Mouse (Mus musculus) urinary bladder, adult 18-20 months (tissue): ENCODE results near the gene Gpr135.

ENCODE experiments used
- DNase-seq, 2 experiments: peaks; one replicate each; pipeline ENCODE4 v3.0.0; 2022; ENCODE audit warnings: low spot score in 2 of 2, mixed read lengths in 2 of 2

Gene Gpr135

GRCm38 (mm10) chr12:72070327-72071269 is at the start of gene Gpr135:
Gpr135 (minus strand) TSS chr12:72071125.
- DNase-seq, result peak; percentile 70 to 85

DNA sequence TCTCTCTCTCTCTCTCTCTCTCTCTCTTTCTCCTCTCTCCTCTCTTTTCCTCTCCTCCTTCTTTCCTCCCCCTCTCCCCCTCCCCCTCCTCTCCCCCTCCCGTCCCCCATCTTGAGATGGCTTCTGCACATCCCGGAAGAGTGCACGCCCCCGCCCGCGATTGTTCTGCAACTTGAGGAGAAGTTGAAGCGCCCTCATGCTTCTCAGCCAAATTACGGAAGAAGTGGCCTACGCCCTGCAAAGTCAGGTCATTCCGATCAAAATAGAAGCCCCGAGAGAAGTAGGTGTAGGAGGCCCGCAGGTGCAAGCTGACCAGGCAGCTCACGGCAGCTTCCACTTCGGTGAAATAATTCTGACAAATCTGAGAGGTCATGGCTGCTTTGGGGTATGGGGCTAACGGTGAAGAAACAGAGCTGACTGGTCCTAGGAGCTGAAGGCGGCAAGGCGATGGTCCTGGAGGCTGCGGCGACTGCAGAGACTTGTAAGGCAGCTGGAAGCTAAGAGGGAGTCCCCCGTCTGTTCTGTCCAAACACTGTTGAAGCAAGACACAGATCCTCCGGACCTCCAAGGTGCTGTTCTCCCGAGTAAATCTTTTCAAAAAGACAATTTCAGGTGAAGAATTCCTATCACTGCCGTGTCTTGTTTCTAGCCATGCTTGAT is 44.9 kb upstream of the Gpr135 start:
- DNase-seq, result no peak

GRCm38 (mm10) chr12:72115126-72115525 is 44.2 kb upstream of the Gpr135 start:
- no peak for DNase-seq

GRCm38 (mm10) chr12:72104525-72105281 is 33.8 kb upstream of the Gpr135 start:
- peak; percentile 30 to 34 for DNase-seq

DNA sequence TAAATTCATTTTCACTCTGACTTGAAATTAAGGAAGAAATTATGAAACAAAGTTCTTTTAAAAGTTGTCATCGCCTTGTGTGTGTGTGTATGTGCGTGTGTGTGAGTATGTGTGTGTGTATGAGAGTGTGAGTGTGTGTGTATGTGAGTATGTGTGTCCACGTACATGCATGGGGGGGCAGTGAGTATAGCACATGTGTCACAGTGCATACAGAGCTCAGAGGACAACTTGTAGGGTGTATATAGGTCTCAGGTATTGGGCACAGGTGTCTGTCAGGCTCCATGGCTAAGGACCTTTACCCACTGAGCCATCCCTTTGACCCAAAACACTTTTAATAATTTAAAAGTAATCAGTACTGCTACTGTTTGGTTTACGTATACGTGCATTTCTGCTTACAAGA is 33.1 kb upstream of the Gpr135 start:
- DNase-seq, result no peak

DNA sequence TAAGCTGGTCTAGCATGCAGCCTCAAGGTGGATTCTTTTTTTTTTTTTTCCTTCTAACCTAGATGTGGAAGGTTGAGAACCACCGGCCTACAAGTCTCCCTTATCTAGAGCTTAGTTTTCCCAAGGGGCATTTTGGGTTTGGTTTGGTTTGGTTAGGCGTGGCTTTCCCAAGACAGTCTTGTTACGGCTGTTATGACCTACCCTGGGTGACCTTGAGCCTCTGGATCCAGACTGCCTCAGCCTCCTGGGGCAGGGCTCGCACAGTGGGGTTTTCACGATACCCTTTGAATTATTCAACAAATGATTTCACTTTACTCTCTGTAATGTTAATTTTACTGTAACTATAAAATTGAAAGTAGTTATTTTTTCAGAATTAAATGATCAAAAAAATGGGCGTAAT is 31.9 kb upstream of the Gpr135 start:
- DNase-seq, result no peak

- no peak for DNase-seq
Measured at GRCm38 (mm10) chr12:72096966-72097365, 26.0 kb upstream of the Gpr135 start.

GRCm38 (mm10) chr12:72089802-72090201 is 18.9 kb upstream of the Gpr135 start:
- no peak for DNase-seq

DNA sequence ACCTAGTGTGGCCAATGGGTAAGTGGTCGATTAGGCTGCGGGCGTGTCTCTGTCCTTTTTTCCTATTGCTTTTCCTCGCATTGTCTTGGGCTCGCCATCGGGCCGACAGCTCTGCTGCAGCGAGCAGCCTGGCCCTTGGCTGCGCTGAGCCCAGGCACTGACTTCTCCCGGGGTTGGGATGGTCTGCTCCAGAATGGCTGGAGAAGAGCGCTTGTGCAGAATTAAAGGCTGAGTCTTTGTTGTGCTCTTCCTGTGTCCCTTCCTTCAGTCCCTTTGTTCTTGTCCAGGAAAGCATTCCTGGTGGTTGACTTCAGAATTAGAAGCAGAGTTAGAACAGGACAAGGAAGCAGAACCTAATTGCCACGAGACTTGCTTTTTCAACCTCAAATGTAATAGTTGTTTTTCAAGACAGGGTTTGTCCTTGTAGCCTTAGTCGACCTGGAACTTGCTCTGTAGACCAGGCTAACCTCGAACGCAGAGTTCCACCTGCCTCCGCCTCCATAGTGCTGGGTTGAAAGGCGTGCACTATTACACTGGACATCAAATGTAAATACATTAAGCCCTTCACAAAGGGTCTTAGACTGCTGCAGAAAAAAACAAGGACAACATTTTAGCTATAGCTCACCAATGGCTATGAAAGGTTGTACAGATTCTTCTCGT is 15.4 kb upstream of the Gpr135 start:
- DNase-seq, result peak in 1 of 2 experiments; percentile 21

- DNase-seq, result peak; percentile 98 to 100
Measured at GRCm38 (mm10) chr12:72085329-72086165, 14.6 kb upstream of the Gpr135 start, which contains the start of the genes L3hypdh and Jkamp. L3hypdh (minus strand) TSS chr12:72085439. Jkamp (plus strand) TSS chr12:72085589.

GRCm38 (mm10) chr12:72085024-72085328 is 14.1 kb upstream of the Gpr135 start:
- no peak for DNase-seq

GRCm38 (mm10) chr12:72084261-72085023 is 13.5 kb upstream of the Gpr135 start:
- DNase-seq, result peak in 1 of 2 experiments; percentile 33

DNA sequence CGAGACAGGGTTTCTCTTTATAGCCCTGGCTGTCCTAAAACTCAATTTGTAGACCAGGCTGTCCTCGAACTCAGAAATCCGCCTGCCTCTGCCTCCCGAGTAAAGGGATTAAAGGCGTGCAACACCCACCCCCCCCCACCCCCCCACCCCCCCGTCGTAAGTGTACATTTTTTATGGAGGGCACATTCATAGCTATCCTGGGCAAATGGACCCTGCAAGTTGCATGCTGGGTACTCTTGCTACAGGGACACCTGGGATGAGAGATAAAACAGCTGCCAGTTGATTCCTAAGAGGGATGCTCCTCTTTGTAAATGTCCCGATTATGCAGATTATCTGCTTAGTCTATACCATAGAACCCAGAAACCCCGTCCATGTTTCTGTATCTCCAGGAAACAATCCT is 12.3 kb upstream of the Gpr135 start:
- no peak for DNase-seq

DNA sequence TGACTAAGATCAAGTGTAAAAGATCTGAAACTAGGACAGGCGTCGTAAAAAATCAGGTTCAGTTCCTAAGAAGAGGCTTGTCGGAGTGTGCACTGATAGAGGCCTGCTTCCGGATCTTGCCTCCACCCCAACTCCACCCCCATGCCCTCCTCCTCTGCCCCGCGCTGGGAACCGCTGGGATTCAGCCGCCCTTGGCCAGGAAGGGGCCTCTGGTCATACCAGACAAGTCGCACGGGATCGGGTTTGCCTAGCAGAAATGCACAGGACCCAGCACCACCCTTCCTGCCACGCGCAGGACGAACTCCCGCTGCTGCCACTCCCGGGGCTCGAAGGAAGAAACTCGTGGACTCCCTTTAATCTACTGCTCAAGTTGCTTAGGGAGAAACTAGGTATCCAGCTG is 11.4 kb upstream of the Gpr135 start:
- peak; percentile 23 to 28 for DNase-seq

GRCm38 (mm10) chr12:72081961-72082360 is 11.0 kb upstream of the Gpr135 start:
- DNase-seq, result no peak

- no peak for DNase-seq
Measured at GRCm38 (mm10) chr12:72078248-72078647, 7.3 kb upstream of the Gpr135 start.

DNA sequence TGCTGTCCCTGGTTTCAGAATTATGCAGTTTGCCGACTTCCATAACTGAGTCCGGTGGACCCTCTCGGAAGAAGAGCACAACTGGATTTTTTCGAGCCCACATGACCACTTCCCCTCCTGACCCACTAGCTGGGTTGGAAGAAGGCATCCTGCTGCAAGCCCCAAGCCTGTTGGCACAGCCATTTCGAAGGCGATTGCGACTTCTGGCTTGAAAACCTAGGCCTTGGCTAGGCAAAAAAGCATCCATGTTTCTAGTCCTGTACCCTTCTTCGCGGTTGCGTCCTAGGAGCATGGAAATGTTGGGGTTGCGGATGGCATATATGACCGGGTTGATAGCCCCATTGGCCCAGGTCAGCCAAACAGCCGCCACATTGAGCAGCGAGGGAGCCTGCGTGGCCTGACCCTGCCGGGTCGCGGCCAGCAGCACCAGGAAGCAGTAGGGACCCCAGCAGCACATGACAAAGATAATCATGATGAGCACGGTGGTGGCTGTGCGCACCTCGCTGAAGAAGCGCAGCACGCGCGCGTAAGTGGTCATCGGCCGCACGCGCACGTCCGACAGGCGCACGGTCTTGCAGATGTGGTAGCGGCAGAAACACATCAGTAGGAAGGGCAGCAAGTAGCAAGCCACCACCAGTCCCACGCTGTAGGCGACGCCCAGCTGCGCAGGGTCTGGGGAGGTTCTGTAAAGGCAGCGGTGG is 1.1 kb downstream of the Gpr135 start:
- no peak for DNase-seq

DNA sequence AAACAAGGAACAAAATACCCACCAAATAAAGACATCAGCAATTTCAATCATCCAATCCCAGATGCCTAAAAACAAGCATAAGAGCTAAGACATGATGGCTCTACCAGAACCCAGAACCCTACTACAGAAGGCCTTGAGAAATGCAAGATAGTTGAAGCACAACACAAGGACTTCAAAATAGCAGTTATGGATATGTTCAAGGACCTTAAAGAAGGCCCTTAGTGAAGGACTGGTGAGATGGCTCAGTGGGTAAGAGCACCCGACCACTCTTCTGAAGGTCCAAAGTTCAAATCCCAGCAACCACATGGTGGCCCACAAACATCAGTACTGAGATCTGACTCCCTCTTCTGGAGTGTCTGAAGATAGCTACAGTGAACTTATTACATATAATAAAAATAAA is 13.1 kb downstream of the Gpr135 start:
- DNase-seq, result no peak

- DNase-seq, result no peak
Measured at GRCm38 (mm10) chr12:72053851-72054250, 17.1 kb downstream of the Gpr135 start.
